Mouse (Mus musculus): ENCODE data around the gene Nanog. TPM values are rescaled to one million over a fixed set of nuclear protein-coding genes. Genes with fewer than 3 reads are reported as not detected.

The Nanog gene
- total and polyA plus RNA-seq, 3 experiments = not detected

- DNase-seq = no peak
Observed at GRCm38 (mm10) chr6:122762480-122762879, 55.2 kb downstream of the Nanog start.

- no peak for DNase-seq
Observed at GRCm38 (mm10) chr6:122762952-122763700, 55.8 kb downstream of the Nanog start.

GRCm38 (mm10) chr6:122763844-122764445, 56.7 kb downstream of the Nanog start:
- DNase-seq = no peak

Other genes with a start within 250 kb of the Nanog start
- gene Rimklb, start 208.7 kb upstream of the Nanog start, total RNA-seq (2021) = not detected
- gene Rimklb, start 208.7 kb upstream of the Nanog start, polyA plus RNA-seq (2012; rRNA removed) = 0.09 TPM in 1 of 2 replicates, not detected in the other
- 10 to 100 TPM; 15.5 to 22.6 TPM for gene Mfap5, start 201.6 kb upstream of the Nanog start, total RNA-seq (2021)
- 38.2 and 38.8 TPM in 2 replicates for gene Mfap5, start 201.6 kb upstream of the Nanog start, polyA plus RNA-seq (2012; rRNA removed)
- not detected for gene Aicda, start 153.7 kb upstream of the Nanog start, total RNA-seq (2021)
- gene Aicda, start 153.7 kb upstream of the Nanog start, polyA plus RNA-seq (2012; rRNA removed) = not detected in 2 replicates
- gene Apobec1, start 105.0 kb upstream of the Nanog start, total RNA-seq (2021) = 10 to 100 TPM; 11.7 to 13.5 TPM
- 13.4 and 15.4 TPM in 2 replicates for gene Apobec1, start 105.0 kb upstream of the Nanog start, polyA plus RNA-seq (2012; rRNA removed)
- gene Gdf3, start 97.4 kb upstream of the Nanog start, total RNA-seq (2021) = not detected
- 0.04 and 0.08 TPM in 2 replicates for gene Gdf3, start 97.4 kb upstream of the Nanog start, polyA plus RNA-seq (2012; rRNA removed)
- not detected for gene Dppa3, start 81.1 kb upstream of the Nanog start, total RNA-seq (2021)
- gene Dppa3, start 81.1 kb upstream of the Nanog start, polyA plus RNA-seq (2012; rRNA removed) = not detected in 2 replicates
- 10 to 100 TPM in 1 of 2 experiments, 1 to 10 TPM in 1; 5.2 to 10.5 TPM for gene Slc2a3, start 94.2 kb downstream of the Nanog start, total RNA-seq (2021)
- 2.1 and 2.2 TPM in 2 replicates for gene Slc2a3, start 94.2 kb downstream of the Nanog start, polyA plus RNA-seq (2012; rRNA removed)
- 10 to 100 TPM; 20.0 to 24.4 TPM for gene Foxj2, start 112.4 kb downstream of the Nanog start, total RNA-seq (2021)
- 12.4 and 14.8 TPM in 2 replicates for gene Foxj2, start 112.4 kb downstream of the Nanog start, polyA plus RNA-seq (2012; rRNA removed)
- 1 to 10 TPM; 2.6 to 6.7 TPM for gene C3ar1, start 148.7 kb downstream of the Nanog start, total RNA-seq (2021)
- 2.7 and 3.0 TPM in 2 replicates for gene C3ar1, start 148.7 kb downstream of the Nanog start, polyA plus RNA-seq (2012; rRNA removed)
- gene Necap1, start 167.0 kb downstream of the Nanog start, total RNA-seq (2021) = 10 to 100 TPM; 51.3 to 55.3 TPM
- 10.7 and 12.4 TPM in 2 replicates for gene Necap1, start 167.0 kb downstream of the Nanog start, polyA plus RNA-seq (2012; rRNA removed)
- gene Clec4a1, start 214.4 kb downstream of the Nanog start, total RNA-seq (2021) = 1 to 10 TPM; 2.6 to 3.5 TPM
- gene Clec4a1, start 214.4 kb downstream of the Nanog start, polyA plus RNA-seq (2012; rRNA removed) = 0.33 and 0.42 TPM in 2 replicates
- 1 to 10 TPM; 3.7 to 3.8 TPM for gene Clec4a3, start 245.0 kb downstream of the Nanog start, total RNA-seq (2021)
- gene Clec4a3, start 245.0 kb downstream of the Nanog start, polyA plus RNA-seq (2012; rRNA removed) = not detected in 2 replicates

All from adrenal gland, adult 2 months (tissue).